Mouse (Mus musculus): ENCODE measurements around the gene Mov10. TPM values are rescaled to one million over a fixed set of nuclear protein-coding genes. Genes with fewer than 3 reads are reported as not detected.
"Not testable (repeated sequence)": the region's sequence is repeated elsewhere in the genome, so short reads cannot be mapped to it uniquely, and the experiment has no call there.

The Mov10 gene
- polyA plus RNA-seq (2015; fragmentation: Nextera tagmentation; extraction: Ambion mirVana): 10.2 and 14.5 TPM in 2 replicates

DNA sequence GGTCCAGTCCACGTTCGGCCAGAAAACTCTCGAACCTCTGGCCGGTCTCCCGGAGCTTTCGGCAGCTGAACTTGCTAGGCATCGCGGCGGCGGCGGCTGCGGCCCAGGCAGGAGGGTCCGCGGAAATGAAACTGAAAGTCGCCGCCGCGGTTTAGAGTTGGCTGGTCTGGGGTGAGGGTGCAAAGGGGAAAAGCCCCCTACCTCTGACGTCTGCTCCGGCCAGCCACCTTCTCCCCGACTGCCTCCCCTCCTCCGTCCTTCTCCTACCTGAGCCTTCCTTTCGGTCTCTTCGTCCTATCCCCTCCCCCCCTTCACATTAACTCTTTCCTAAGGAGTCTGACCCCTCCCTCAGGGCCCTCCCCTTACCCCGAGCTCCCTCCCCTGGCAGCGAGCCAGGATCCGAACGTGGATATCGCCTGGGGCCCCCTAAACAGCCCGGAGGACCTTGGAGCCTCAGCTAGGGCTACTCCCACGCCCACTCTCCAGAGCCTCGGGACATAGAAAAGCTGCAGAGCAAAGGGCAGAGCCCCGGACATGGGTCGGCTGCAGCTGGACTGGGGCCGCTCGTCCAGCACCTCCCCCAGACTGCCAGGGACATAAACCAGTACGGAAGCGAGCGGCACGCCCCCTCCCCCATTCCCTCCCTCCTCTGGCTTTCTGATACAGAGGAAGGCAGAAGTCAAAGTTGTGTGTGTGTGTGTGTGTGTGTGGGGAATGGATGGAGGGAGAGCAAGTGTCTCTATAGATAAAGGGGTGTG, at the start of gene Mov10:
Mov10 (minus strand) TSS at position 573 of the 758 bp plus-strand sequence.
- WGBS: under 1% methylated on average over 40 of the region's 40 CpGs
- Histone ChIP-seq H3K27me3 (no peaks in the 10 kb centered on the region), H3K27ac (peak within 1 kb of the TSS; percentile 77), H3K36me3 (peaks cover 10% of the 10 kb centered on the region), H3K9ac (peak within 1 kb of the TSS; percentile 85), H3K9me3 (no peaks in the 10 kb centered on the region), H3K4me3 (peak within 1 kb of the TSS; percentile 72), H3K4me2 (peak within 1 kb of the TSS; percentile 100), H3K4me1 (replicated peaks) (peaks cover 18% of the 10 kb centered on the region)
- ATAC-seq (ENCODE audit: low FRiP score): peak; percentile 77

DNA sequence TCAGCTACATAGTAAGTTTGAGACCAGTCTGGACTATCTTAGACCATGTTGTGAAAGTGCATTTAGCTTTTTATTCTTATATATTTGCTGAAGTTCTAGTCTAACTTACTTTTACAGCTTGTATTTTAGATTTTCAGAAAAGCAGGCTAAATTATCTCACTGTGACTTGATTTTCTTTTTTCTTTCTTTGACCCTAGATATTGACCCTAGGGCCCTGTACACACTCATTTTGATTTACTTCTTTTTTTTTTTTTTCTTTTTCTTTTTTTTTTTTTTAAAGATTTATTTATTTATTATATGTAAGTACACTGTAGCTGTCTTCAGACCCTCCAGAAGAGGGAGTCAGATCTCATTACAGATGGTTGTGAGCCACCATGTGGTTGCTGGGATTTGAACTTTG, 48.3 kb upstream of the Mov10 start:
- H3K4me1 ChIP-seq (replicated peaks): peaks cover 30% of the 10 kb centered on the region
- peaks cover 19% of the 10 kb centered on the region for H3K36me3 ChIP-seq
- not testable (repeated sequence) for H3K9me3 ChIP-seq; ATAC-seq (ENCODE audit: low FRiP score); H3K27ac ChIP-seq; H3K9ac ChIP-seq; H3K27me3 ChIP-seq
- peak overlapping the region; percentile 77 for H3K4me2 ChIP-seq
- 0 out of 2 replicates have a peak overlapping the region, but pooled peaks have one; percentile 93 for H3K4me3 ChIP-seq

DNA sequence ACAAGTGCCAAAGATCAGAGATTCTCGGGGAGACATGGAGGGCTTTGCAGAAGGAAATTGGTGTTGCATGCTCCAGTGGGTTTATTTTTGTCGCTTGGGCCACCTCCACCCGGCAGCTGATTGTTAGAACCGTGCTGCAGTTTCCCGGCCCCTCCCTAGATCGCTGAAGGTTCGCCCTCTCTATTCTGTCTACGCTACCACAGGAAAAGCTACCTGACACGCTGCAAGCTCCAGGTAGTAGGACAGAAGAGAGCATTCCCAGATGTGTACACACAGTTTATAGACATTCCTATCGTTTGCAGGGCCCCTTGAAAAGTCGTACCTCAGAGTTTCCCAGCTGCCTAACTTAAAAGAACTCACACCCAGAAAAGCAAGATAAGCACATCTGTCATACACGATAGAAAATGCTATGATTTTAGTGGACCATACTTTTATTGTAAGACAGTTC, 47.0 kb upstream of the Mov10 start:
- Histone ChIP-seq H3K4me1 (replicated peaks) (peaks cover 40% of the 10 kb centered on the region), H3K9me3 (no peaks in the 10 kb centered on the region), H3K4me2 (peak overlapping the region; percentile 77), H3K27me3 (no peaks in the 10 kb centered on the region), H3K27ac (peak overlapping the region; percentile 98), H3K36me3 (peaks cover 6% of the 10 kb centered on the region), H3K9ac (peak overlapping the region; percentile 95), H3K4me3 (peak overlapping the region; percentile 93)
- 2% methylated on average over 12 of the region's 12 CpGs for WGBS
- ATAC-seq (ENCODE audit: low FRiP score): peak; percentile 21; the same call in 1 of the 2 replicates

DNA sequence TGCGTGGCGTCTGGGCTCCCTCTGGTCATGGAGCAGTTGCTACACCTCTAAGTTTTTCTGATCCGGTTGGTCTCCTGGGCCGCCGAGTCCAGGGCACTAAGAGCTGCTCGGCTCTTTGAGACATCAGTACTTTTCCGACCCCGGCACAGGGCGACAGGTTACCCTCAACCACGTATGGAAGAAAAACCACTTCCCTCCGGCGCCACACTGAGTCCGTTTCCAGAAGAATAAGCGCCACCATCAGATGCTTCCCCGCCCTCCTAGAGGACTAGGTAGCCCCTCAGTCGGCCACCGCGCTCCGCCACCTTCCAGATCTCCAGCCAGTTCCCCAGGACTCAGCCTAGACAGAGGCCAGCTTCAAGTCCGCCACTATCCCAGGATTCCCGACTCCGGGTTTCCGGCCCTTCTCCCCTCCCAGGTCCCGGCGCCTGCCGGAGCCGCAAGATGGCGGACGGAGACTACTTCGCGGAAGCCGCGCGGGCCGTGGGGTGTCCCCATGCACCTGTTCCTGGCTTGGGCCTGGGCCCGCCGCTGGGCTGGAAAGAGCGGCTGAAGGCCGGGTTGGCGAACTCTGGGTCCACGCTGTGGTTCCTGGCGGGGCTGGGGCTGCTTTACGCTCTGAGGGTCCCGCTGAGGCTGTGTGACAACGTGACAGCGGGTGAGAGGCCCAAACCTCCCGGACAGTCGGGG, 46.4 kb upstream of the Mov10 start:
- Histone ChIP-seq H3K4me1 (replicated peaks) (peaks cover 41% of the 10 kb centered on the region), H3K9me3 (no peaks in the 10 kb centered on the region), H3K36me3 (peaks cover 5% of the 10 kb centered on the region; the same call in 1 of the 2 replicates), H3K27me3 (no peaks in the 10 kb centered on the region), H3K4me3 (peak overlapping the region; percentile 93), H3K27ac (peak overlapping the region; percentile 98), H3K4me2 (peak overlapping the region; percentile 77), H3K9ac (peak overlapping the region; percentile 95)
- peak; percentile 95 for ATAC-seq (ENCODE audit: low FRiP score)
- whole genome bisulfite sequencing: under 1% methylated on average over 48 of the region's 48 CpGs

DNA sequence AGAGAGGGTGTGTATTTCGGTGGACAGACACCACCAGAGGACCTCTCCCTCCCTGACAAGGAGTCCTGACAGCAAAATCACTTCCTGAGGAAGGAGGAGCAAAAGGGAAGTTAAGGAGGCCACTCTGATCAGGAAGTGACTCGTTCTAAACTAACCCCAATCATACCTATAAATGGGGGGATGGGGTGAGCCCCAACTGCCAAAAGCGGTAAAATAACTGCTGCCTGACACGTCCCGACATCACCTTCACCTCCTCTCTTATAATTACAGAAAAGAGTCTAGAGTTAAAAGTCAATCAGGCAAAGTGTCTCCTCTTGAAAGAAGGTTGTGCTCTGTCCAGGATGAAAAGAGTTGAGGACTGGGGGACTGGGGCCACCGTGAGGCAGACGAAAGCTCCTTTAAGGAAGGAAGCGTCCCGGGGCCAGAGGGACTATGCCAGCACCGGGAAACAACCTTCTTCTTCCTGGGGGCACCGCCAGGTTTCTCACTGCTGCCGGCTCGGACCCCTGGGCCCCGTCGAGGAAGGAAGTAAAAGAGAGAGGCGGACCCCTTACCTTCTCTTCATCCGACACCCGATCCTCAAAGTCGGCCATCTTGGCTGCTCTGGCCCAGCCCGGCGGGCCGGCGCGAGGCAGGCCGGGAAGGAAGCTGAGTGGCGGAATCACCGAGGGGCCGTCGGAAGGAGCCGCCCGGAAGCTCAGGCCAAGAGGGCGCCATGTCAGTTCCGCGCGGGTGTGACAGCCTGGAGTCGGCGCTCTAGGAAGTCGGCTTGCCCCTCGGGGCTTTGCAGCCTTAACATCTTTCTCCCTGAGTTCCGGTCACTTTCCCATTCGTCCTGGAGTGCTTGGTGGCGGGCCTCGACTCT, 45.7 kb upstream of the Mov10 start, which contains the start of the genes St7l and Capza1:
St7l (plus strand) TSS at position 220 of the 865 bp plus-strand sequence.
Capza1 (minus strand) TSS at position 720 of the 865 bp plus-strand sequence.
- Histone ChIP-seq H3K36me3 (peaks cover 4% of the 10 kb centered on the region; the same call in 1 of the 2 replicates), H3K9me3 (no peaks in the 10 kb centered on the region), H3K4me2 (peak within 1 kb of the TSS; percentile 77), H3K27ac (peak within 1 kb of the TSS; percentile 98), H3K27me3 (no peaks in the 10 kb centered on the region), H3K4me3 (peak within 1 kb of the TSS; percentile 93), H3K9ac (peak within 1 kb of the TSS; percentile 95), H3K4me1 (replicated peaks) (peaks cover 45% of the 10 kb centered on the region)
- WGBS: under 1% methylated on average over 43 of the region's 43 CpGs
- ATAC-seq (ENCODE audit: low FRiP score): peak; percentile 97

DNA sequence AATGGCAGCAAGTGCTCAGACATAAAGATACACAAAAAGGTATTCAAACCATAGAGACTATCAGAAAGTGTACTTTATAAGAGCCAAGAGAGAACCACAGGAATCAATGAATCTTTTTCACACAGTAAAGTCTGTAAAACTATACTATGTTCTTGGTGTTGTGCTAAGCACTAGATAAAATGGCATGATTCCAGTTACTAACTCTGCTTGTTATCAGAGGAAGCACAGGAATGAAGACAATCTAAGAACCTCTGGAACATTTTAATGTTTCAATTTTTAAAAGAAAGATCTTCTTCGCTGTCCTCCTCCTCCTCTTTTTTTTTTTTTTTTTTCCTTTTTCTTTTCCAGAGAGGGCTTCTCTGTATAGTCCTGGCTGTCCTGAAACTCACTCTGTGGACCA, 40.2 kb upstream of the Mov10 start:
- Histone ChIP-seq H3K9ac (no peak overlapping the region), H3K4me3 (no peak overlapping the region), H3K9me3 (no peaks in the 10 kb centered on the region), H3K27ac (no peak overlapping the region), H3K27me3 (no peaks in the 10 kb centered on the region), H3K4me2 (no peak overlapping the region), H3K36me3 (peaks cover 14% of the 10 kb centered on the region), H3K4me1 (replicated peaks) (peaks cover 34% of the 10 kb centered on the region)
- no peak for ATAC-seq (ENCODE audit: low FRiP score)
- WGBS: 95% methylated on average over 1 of the region's 1 CpGs

DNA sequence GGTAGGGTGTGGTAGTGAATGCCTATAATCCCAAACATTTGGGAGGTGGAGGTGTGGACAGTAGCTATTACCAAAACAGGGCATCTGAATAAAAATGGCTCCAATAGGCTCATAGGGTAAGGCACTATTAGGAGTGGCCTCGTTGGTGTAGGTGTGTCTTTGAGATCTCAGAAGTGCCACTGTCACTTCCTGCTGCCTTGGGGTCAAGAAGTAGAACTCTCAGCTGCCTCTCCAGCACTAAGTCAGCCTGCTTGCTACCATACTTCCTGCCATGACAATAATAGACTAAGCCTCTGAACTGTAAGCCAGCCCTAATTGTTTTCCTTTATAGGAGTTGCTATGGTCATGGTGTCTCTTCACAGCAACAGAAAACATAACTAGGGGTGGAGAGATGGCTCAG, 37.7 kb upstream of the Mov10 start:
- no peak overlapping the region for H3K27ac ChIP-seq
- WGBS: 100% methylated on average over 1 of the region's 1 CpGs
- no peaks in the 10 kb centered on the region for H3K27me3 ChIP-seq
- no peak overlapping the region for H3K4me3 ChIP-seq
- no peak overlapping the region for H3K4me2 ChIP-seq
- H3K36me3 ChIP-seq: peaks cover 14% of the 10 kb centered on the region
- no peak overlapping the region for H3K9ac ChIP-seq
- peaks cover 10% of the 10 kb centered on the region for H3K4me1 ChIP-seq (replicated peaks)
- H3K9me3 ChIP-seq: no peaks in the 10 kb centered on the region
- ATAC-seq (ENCODE audit: low FRiP score): no peak

DNA sequence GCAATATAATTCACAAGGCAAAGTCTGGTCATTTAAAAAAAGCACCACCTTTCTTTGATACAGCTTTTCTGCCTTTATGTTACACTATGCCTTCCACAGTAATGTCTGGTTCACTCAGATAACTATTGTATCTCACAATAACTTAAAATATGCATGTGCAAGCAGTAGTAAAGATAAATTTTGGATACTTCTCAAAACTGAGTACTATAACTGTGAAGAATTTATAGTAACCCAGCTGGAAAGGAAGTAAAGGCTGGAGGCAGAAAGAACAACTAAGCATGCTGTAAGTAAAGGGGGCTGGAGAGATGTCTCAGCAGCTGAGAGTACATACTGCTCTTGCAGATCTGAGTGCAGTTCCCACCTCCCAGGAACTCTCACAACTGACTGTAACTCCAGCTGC, 36.5 kb upstream of the Mov10 start:
- no peak for ATAC-seq (ENCODE audit: low FRiP score)
- no peaks in the 10 kb centered on the region for H3K27me3 ChIP-seq
- H3K4me2 ChIP-seq: no peak overlapping the region
- peaks cover 14% of the 10 kb centered on the region for H3K36me3 ChIP-seq
- no peak overlapping the region for H3K4me3 ChIP-seq
- no peak overlapping the region for H3K9ac ChIP-seq
- 0 out of 2 replicates have a peak, but pooled peaks cover 4% of the 10 kb centered on the region for H3K4me1 ChIP-seq (replicated peaks)
- H3K27ac ChIP-seq: no peak overlapping the region
- H3K9me3 ChIP-seq: no peaks in the 10 kb centered on the region

DNA sequence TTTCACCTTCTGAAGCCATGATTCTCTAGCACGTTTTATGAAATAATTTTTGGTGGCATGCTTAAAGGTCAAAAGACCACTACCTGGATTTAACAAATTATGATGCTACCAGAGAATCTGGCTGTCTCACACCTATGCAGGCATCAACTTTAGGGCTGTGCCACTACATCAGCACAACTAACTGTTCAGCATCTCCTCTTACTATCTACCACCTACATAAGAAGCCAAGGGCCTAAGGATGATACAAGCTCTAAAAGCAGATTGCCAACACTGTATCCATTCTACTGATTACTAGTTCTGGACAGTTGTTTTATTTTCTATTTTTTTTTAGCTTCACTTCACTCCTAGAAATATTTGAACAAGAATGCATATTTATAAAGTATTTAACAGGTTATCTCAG, 36.1 kb upstream of the Mov10 start:
- Histone ChIP-seq H3K4me3 (no peak overlapping the region), H3K36me3 (peaks cover 16% of the 10 kb centered on the region), H3K9me3 (no peaks in the 10 kb centered on the region), H3K9ac (no peak overlapping the region), H3K27ac (no peak overlapping the region), H3K4me2 (no peak overlapping the region), H3K27me3 (no peaks in the 10 kb centered on the region), H3K4me1 (replicated peaks) (0 out of 2 replicates have a peak, but pooled peaks cover under 1% of the 10 kb centered on the region)
- WGBS: 94% methylated on average over 1 of the region's 1 CpGs
- ATAC-seq (ENCODE audit: low FRiP score): no peak

DNA sequence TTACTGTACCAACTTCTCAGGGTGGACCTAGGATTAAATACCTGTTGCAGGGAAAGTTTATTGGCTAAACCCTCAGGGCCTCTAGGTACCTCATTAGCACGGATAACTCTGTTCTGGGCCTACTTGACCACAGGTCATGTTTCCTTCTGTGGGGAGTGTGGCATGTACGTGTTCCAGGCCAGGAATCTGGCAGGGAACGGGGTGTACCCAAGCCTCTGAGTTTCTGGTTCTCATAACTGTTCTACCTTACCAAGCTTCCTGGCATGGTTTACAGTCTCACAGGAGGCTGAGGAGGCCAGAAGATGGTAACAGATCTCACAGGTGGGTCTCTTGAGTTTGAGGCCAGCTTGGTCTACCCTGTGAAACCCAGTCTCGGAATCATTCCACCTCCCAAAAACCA, 28.2 kb upstream of the Mov10 start:
- H3K9ac ChIP-seq: no peak overlapping the region
- H3K4me2 ChIP-seq: no peak overlapping the region
- no peak for ATAC-seq (ENCODE audit: low FRiP score)
- H3K4me1 ChIP-seq (replicated peaks): no peaks in the 10 kb centered on the region
- no peaks in the 10 kb centered on the region for H3K27me3 ChIP-seq
- peaks cover 45% of the 10 kb centered on the region for H3K36me3 ChIP-seq
- 97% methylated on average over 4 of the region's 4 CpGs for WGBS
- no peak overlapping the region for H3K27ac ChIP-seq
- H3K9me3 ChIP-seq: no peaks in the 10 kb centered on the region
- no peak overlapping the region for H3K4me3 ChIP-seq

DNA sequence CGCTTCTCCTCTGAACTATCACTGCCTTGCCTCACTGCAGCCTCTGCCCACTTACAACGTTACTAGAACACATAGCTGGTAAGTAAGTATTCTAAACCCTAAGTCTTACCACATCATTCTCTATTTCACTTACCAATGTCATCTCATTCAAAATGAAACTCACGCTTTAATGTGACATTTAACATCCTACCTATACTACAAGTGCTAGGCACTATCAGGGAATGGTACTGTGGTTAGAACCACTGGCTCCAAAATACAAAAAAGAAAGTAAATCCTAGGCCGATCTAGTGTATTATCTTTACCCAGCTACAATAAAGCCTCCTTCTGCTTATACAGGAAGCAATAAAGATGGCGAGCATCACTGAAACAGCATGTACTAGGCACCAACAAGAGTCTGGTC, 22.7 kb upstream of the Mov10 start:
- peaks cover 61% of the 10 kb centered on the region for H3K36me3 ChIP-seq
- WGBS: 95% methylated on average over 5 of the region's 5 CpGs
- no peaks in the 10 kb centered on the region for H3K27me3 ChIP-seq
- no peaks in the 10 kb centered on the region for H3K9me3 ChIP-seq
- no peak for ATAC-seq (ENCODE audit: low FRiP score)
- no peak overlapping the region for H3K4me2 ChIP-seq
- no peak overlapping the region for H3K4me3 ChIP-seq
- no peak overlapping the region for H3K9ac ChIP-seq
- H3K4me1 ChIP-seq (replicated peaks): no peaks in the 10 kb centered on the region
- H3K27ac ChIP-seq: no peak overlapping the region

DNA sequence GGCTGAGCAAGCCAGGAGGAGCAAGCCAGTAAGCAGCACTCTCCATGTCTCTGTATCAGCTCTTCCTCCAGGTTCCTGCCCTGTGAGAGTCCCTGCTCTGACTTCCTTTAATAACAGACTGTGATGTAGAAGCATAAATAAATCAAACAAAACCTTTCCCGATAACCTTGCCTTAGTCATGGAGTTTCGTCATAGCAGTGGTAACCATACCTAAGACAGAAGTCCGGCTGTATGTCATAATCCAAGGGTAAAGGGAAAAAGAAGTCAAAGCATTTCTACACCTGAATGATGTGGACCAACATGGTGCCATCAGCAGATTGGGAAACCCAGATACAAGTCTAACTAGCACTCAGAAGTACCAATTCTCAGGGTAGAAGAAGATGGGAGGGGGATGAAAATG, 17.4 kb upstream of the Mov10 start:
- Histone ChIP-seq H3K9ac (no peak overlapping the region), H3K4me2 (no peak overlapping the region), H3K36me3 (peaks cover 60% of the 10 kb centered on the region), H3K27ac (no peak overlapping the region), H3K4me3 (no peak overlapping the region), H3K9me3 (no peaks in the 10 kb centered on the region), H3K4me1 (replicated peaks) (no peaks in the 10 kb centered on the region), H3K27me3 (no peaks in the 10 kb centered on the region)
- 98% methylated on average over 3 of the region's 3 CpGs for WGBS
- no peak for ATAC-seq (ENCODE audit: low FRiP score)
